ENCODE assay signal across 8 mouse cellular contexts in the genomic region with DNA sequence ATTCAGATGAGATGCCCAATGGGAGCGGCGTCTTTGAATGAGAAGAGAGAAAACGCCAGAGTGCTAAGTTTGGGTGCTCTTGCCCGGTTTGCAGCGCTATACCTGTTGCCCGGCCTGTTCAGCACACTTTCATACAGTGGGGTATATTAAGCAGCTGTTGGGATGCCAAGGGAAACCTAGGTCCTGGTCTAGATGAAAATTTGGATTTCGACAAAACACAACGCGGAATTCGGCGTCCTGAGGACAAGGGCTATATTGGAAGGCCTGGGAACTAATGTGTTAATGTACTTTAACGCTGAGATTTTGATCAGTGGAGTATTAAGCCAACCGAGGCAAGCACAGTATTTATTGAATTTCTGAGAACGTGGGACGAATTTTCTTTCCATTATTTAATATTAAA. TPM values are rescaled to one million over a fixed set of nuclear protein-coding genes. Genes with fewer than 3 reads are reported as not detected.
DNase-seq lines count a peak whose midpoint lies in the region; ATAC-seq lines count a peak whose summit lies in the region.

No protein-coding gene starts in this region.

- no peak for ATAC-seq in kidney, embryonic 14.5 days (ENCODE audit: low FRiP score, low TSS enrichment)
- no peak for ATAC-seq in hindbrain, embryonic 11.5 days (ENCODE audit: low FRiP score)
- ATAC-seq in midbrain, embryonic 13.5 days: no peak

- H3K4me1 ChIP-seq in kidney, embryonic 14.5 days (ENCODE audit: control insufficient read depth, insufficient read depth, low read length): no peaks in the 10 kb centered on the region
- H3K4me1 ChIP-seq in hindbrain, embryonic 11.5 days (replicated peaks; ENCODE audit: control insufficient read depth, insufficient read depth, low read length): no peaks in the 10 kb centered on the region
- H3K4me1 ChIP-seq in midbrain, embryonic 13.5 days (replicated peaks): peaks cover 16% of the 10 kb centered on the region

- DNase-seq in kidney, adult 9 months: no peak
- peak; percentile 40 for DNase-seq in cerebellum, adult 9-10 months
- DNase-seq in hindbrain, embryonic 11.5 days (ENCODE audit: low spot score): peak; percentile 42
- no peak for DNase-seq in frontal cortex, postnatal 36 days (ENCODE audit: low spot score in 2 of 2)
- DNase-seq in spleen, postnatal 4 days (ENCODE audit: low spot score in 2 of 2): no peak
- no peak for DNase-seq in B cell, adult 2 months

- peak overlapping the region; percentile 92 for H3K9ac ChIP-seq in kidney, embryonic 14.5 days (ENCODE audit: low read depth, low read length)
- H3K9ac ChIP-seq in hindbrain, embryonic 11.5 days (ENCODE audit: low read depth, low read length): peak overlapping the region; percentile 90
- H3K9ac ChIP-seq in midbrain, embryonic 13.5 days (replicated peaks): peak overlapping the region; percentile 87

- H3K4me2 ChIP-seq in kidney, embryonic 14.5 days (replicated peaks; ENCODE audit: low read depth, low read length): peak overlapping the region; percentile 65
- peak overlapping the region; percentile 47 for H3K4me2 ChIP-seq in hindbrain, embryonic 11.5 days (replicated peaks; ENCODE audit: low read depth, low read length)
- H3K4me2 ChIP-seq in midbrain, embryonic 13.5 days (replicated peaks): peak overlapping the region; percentile 68

- no peaks in the 10 kb centered on the region for H3K36me3 ChIP-seq in kidney, embryonic 14.5 days (ENCODE audit: control insufficient read depth, insufficient read depth, low read length)
- H3K36me3 ChIP-seq in hindbrain, embryonic 11.5 days (ENCODE audit: control insufficient read depth, insufficient read depth, low read length): no peaks in the 10 kb centered on the region
- no peaks in the 10 kb centered on the region for H3K36me3 ChIP-seq in midbrain, embryonic 13.5 days

- H3K4me3 ChIP-seq in kidney, embryonic 14.5 days (ENCODE audit: low read length): peak overlapping the region; percentile 98
- peak overlapping the region; percentile 92 for H3K4me3 ChIP-seq in hindbrain, embryonic 11.5 days (ENCODE audit: low read depth, low read length)
- H3K4me3 ChIP-seq in midbrain, embryonic 13.5 days (replicated peaks): peak overlapping the region; percentile 93

- H3K27ac ChIP-seq in kidney, embryonic 14.5 days (ENCODE audit: low read depth, low read length): peak overlapping the region; percentile 98; the same call in 1 of the 2 replicates
- H3K27ac ChIP-seq in hindbrain, embryonic 11.5 days (ENCODE audit: low read depth, low read length): no peak overlapping the region; the same call in 1 of the 2 replicates
- peak overlapping the region; percentile 95; the same call in 1 of the 2 replicates for H3K27ac ChIP-seq in midbrain, embryonic 13.5 days

- H3K27me3 ChIP-seq in kidney, embryonic 14.5 days (ENCODE audit: control insufficient read depth, insufficient read depth, low read length): no peaks in the 10 kb centered on the region
- H3K27me3 ChIP-seq in hindbrain, embryonic 11.5 days (ENCODE audit: control insufficient read depth, insufficient read depth, low read length): no peaks in the 10 kb centered on the region
- H3K27me3 ChIP-seq in midbrain, embryonic 13.5 days: no peaks in the 10 kb centered on the region

- 2% methylated on average over 15 of the region's 15 CpGs for WGBS in kidney, embryonic 14.5 days
- 2% methylated on average over 15 of the region's 15 CpGs for WGBS in hindbrain, embryonic 11.5 days
- 2% methylated on average over 15 of the region's 15 CpGs for WGBS in midbrain, embryonic 13.5 days

- no peaks in the 10 kb centered on the region for H3K9me3 ChIP-seq in kidney, embryonic 14.5 days (ENCODE audit: control insufficient read depth, low read length)
- no peaks in the 10 kb centered on the region for H3K9me3 ChIP-seq in hindbrain, embryonic 11.5 days (ENCODE audit: control insufficient read depth, low read length)
- 0 out of 2 replicates have a peak, but pooled peaks cover 3% of the 10 kb centered on the region for H3K9me3 ChIP-seq in midbrain, embryonic 13.5 days

RNA-seq across cellular contexts. Expression of gene Ing2, which starts 0.9 kb away (rescaled TPM):
- polyA plus RNA-seq in kidney, embryonic 14.5 days (2014; fragmentation: Nextera tagmentation; extraction: Ambion mirVana): 15.0 and 22.4 TPM in 2 replicates
- 13.2 and 13.3 TPM in 2 replicates for polyA plus RNA-seq in hindbrain, embryonic 11.5 days (2014; fragmentation: Nextera tagmentation; extraction: Ambion mirVana)
- polyA plus RNA-seq in midbrain, embryonic 13.5 days (2015; fragmentation: Nextera tagmentation; extraction: Ambion mirVana): 6.5 and 8.9 TPM in 2 replicates

RNA-seq across cellular contexts. Expression of gene Cdkn2aip, which starts 37.5 kb away (rescaled TPM):
- polyA plus RNA-seq in kidney, embryonic 14.5 days (2014; fragmentation: Nextera tagmentation; extraction: Ambion mirVana): 26.0 and 33.7 TPM in 2 replicates
- 46.3 and 50.8 TPM in 2 replicates for polyA plus RNA-seq in hindbrain, embryonic 11.5 days (2014; fragmentation: Nextera tagmentation; extraction: Ambion mirVana)
- polyA plus RNA-seq in midbrain, embryonic 13.5 days (2015; fragmentation: Nextera tagmentation; extraction: Ambion mirVana): 44.3 and 45.7 TPM in 2 replicates

Comparison
In these comparisons a context has a peak if more than half of its experiments do, and no peak if none do; other contexts are left out.
1. DNase-seq: peak in cerebellum, adult 9-10 months (single experiment) and hindbrain, embryonic 11.5 days (single experiment); none in kidney, adult 9 months (single experiment), frontal cortex, postnatal 36 days (0 of 2), spleen, postnatal 4 days (0 of 2) and B cell, adult 2 months (0 of 2).
2. Peak in every context shown above with its lines, with median percentiles within 50 percentile points of each other: H3K4me2 ChIP-seq, H3K4me3 ChIP-seq and H3K9ac ChIP-seq.